Mouse (Mus musculus): ENCODE measurements at regions not wholly inside any gene's neighbourhood (a gene's known extent, or its start where the extent isn't known, plus 50 kb on each side); places are given as distances from the start of the nearest gene placed in this dataset.

- H3K9me3 ChIP-seq (ENCODE audit: control insufficient read depth) = no peaks in the 10 kb centered on the region
- WGBS = 85% methylated on average over 2 of the region's 2 CpGs
- no peak overlapping the region for H3K4me2 ChIP-seq (replicated peaks; ENCODE audit: low read depth)
- H3K27me3 ChIP-seq (replicated peaks; ENCODE audit: control insufficient read depth, insufficient read depth, low read length) = no peaks in the 10 kb centered on the region
- no peak overlapping the region for H3K9ac ChIP-seq (ENCODE audit: low read depth, low read length)
- no peak overlapping the region for H3K27ac ChIP-seq (ENCODE audit: low read depth, low read length)
- no peak for TF ChIP-seq CTCF (IDR thresholded peaks at IDR 0.05; ENCODE audit: low read depth)
- H3K36me3 ChIP-seq (ENCODE audit: control insufficient read depth, insufficient read depth) = no peaks in the 10 kb centered on the region
- no peak for ATAC-seq
- no peaks in the 10 kb centered on the region for H3K4me1 ChIP-seq (replicated peaks; ENCODE audit: control insufficient read depth, insufficient read depth, low read length)
- no peak overlapping the region for H3K4me3 ChIP-seq (ENCODE audit: low read depth, low read length)
Observed at GRCm38 (mm10) chr3:4226986-4227385, 1523.6 kb upstream of the Gm8797 start.

DNA sequence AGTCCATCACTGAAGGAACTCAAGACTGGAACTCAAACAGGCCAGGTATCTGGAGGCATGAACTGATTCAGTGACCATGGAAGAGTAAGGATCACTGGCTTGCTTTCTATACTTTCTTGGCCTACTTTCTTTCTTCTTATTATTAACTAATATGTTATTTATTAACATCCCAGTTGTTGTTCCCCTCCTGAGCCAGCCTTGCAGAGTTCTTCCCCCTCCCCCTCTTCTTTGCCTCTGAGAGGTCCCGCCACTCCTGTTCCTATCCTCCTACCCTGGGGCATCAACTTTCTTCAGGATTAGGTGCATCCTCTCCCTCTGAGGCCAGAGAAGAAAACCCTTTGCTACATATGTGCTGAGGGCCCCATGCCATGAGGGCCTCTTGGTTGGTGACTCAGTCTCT lies 1479.2 kb upstream of the Gm8797 start:
- Histone ChIP-seq H3K36me3 (ENCODE audit: control insufficient read depth, insufficient read depth) (no peaks in the 10 kb centered on the region), H3K4me3 (ENCODE audit: low read depth, low read length) (no peak overlapping the region), H3K9me3 (ENCODE audit: control insufficient read depth) (no peaks in the 10 kb centered on the region), H3K27ac (ENCODE audit: low read depth, low read length) (no peak overlapping the region), H3K4me2 (replicated peaks; ENCODE audit: low read depth) (no peak overlapping the region), H3K4me1 (replicated peaks; ENCODE audit: control insufficient read depth, insufficient read depth, low read length) (no peaks in the 10 kb centered on the region), H3K27me3 (replicated peaks; ENCODE audit: control insufficient read depth, insufficient read depth, low read length) (no peaks in the 10 kb centered on the region), H3K9ac (ENCODE audit: low read depth, low read length) (no peak overlapping the region)
- 80% methylated on average over 1 of the region's 1 CpGs for WGBS
- no peak for ATAC-seq
- TF ChIP-seq CTCF (IDR thresholded peaks at IDR 0.05; ENCODE audit: low read depth) = no peak

GRCm38 (mm10) chr3:4274607-4275006 lies 1476.0 kb upstream of the Gm8797 start:
- no peak overlapping the region for H3K4me3 ChIP-seq (ENCODE audit: low read depth, low read length)
- no peaks in the 10 kb centered on the region for H3K4me1 ChIP-seq (replicated peaks; ENCODE audit: control insufficient read depth, insufficient read depth, low read length)
- no peaks in the 10 kb centered on the region for H3K9me3 ChIP-seq (ENCODE audit: control insufficient read depth)
- H3K27ac ChIP-seq (ENCODE audit: low read depth, low read length) = no peak overlapping the region
- 79% methylated on average over 1 of the region's 1 CpGs for WGBS
- H3K9ac ChIP-seq (ENCODE audit: low read depth, low read length) = no peak overlapping the region
- H3K4me2 ChIP-seq (replicated peaks; ENCODE audit: low read depth) = no peak overlapping the region
- no peaks in the 10 kb centered on the region for H3K36me3 ChIP-seq (ENCODE audit: control insufficient read depth, insufficient read depth)
- no peak for ATAC-seq
- no peak for TF ChIP-seq CTCF (IDR thresholded peaks at IDR 0.05; ENCODE audit: low read depth)
- H3K27me3 ChIP-seq (replicated peaks; ENCODE audit: control insufficient read depth, insufficient read depth, low read length) = no peaks in the 10 kb centered on the region

DNA sequence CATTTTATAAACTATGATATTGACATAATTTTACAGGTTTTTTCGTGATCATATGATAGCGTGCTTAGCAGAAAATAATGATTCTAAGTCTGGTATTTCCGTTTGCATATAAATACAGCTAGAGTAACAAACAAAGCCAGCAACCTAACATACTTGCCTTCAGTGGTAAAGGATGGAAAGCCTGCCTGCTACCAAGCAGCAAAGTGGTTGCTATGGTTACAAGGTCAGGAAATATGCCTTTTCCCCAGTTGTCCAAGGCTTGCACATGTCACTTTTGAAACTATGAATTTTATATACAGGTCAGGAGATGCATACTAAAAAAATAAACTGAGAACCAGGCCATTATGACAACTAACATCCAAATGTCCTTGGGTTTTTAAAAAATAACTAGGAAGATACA lies 1472.6 kb upstream of the Gm8797 start:
- Histone ChIP-seq H3K9ac (ENCODE audit: low read depth, low read length) (no peak overlapping the region), H3K9me3 (ENCODE audit: control insufficient read depth) (no peaks in the 10 kb centered on the region), H3K4me3 (ENCODE audit: low read depth, low read length) (no peak overlapping the region), H3K27me3 (replicated peaks; ENCODE audit: control insufficient read depth, insufficient read depth, low read length) (no peaks in the 10 kb centered on the region), H3K4me2 (replicated peaks; ENCODE audit: low read depth) (no peak overlapping the region), H3K36me3 (ENCODE audit: control insufficient read depth, insufficient read depth) (no peaks in the 10 kb centered on the region), H3K4me1 (replicated peaks; ENCODE audit: control insufficient read depth, insufficient read depth, low read length) (no peaks in the 10 kb centered on the region), H3K27ac (ENCODE audit: low read depth, low read length) (no peak overlapping the region)
- no peak for TF ChIP-seq CTCF (IDR thresholded peaks at IDR 0.05; ENCODE audit: low read depth)
- WGBS = 64% methylated on average over 3 of the region's 3 CpGs
- ATAC-seq = no peak

DNA sequence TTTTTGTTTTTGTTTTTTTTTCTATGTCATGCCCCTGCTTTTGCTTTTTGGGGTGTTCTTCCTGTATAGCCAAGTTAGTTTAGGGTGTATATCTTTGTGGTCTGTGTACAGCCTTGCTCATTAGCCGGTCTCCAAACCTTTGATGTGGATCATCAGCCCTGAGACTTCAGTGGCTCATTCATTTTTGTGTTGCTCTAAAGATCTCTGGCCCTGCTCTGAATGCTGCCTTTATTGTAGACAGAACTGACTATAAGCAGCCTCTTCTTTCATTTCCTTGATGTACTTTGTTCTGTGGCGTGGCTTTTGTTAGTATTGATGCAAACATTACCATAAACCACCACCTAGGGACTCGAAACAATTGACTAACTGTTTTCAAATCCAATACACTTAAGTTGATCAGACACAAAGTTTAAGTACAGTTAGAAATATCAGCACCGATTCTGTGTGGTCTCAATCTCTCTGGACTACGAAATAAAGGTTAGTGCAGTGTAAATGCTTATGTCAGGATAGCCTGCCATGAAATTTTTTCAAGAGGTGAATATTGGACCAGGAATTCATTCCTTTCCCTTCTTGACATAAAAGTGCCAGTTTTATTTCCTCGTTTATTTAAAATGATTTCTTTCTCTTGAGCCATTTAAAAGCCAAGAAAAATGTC lies 1470.1 kb upstream of the Gm8797 start:
- 57% methylated on average over 6 of the region's 6 CpGs for WGBS
- no peak for TF ChIP-seq CTCF (IDR thresholded peaks at IDR 0.05; ENCODE audit: low read depth)

DNA sequence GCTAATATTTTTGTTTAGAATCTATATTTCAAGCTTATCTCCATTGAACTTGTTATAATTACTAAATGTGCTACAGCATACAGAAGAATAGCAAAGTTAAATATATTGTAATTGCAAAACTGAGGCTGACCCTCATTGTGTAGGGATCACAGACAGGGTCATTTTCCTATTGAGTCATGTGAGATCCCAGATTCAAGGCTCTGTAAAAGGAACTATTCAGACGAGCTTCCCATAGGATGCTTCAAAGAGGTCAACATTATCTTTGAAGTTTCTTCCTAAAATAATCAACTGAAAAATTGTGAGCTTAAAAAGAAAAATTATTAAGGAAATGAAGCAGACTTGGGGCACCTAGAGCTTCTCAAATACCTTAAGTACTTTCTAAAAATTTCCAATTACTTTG lies 1469.5 kb upstream of the Gm8797 start:
- H3K9ac ChIP-seq (ENCODE audit: low read depth, low read length) = no peak overlapping the region
- no peaks in the 10 kb centered on the region for H3K4me1 ChIP-seq (replicated peaks; ENCODE audit: control insufficient read depth, insufficient read depth, low read length)
- no peak overlapping the region for H3K4me3 ChIP-seq (ENCODE audit: low read depth, low read length)
- no peaks in the 10 kb centered on the region for H3K27me3 ChIP-seq (replicated peaks; ENCODE audit: control insufficient read depth, insufficient read depth, low read length)
- H3K36me3 ChIP-seq (ENCODE audit: control insufficient read depth, insufficient read depth) = no peaks in the 10 kb centered on the region
- no peak for ATAC-seq
- H3K9me3 ChIP-seq (ENCODE audit: control insufficient read depth) = no peaks in the 10 kb centered on the region
- TF ChIP-seq CTCF (IDR thresholded peaks at IDR 0.05; ENCODE audit: low read depth) = no peak
- 52% methylated on average over 1 of the region's 1 CpGs for WGBS
- H3K27ac ChIP-seq (ENCODE audit: low read depth, low read length) = no peak overlapping the region
- H3K4me2 ChIP-seq (replicated peaks; ENCODE audit: low read depth) = no peak overlapping the region

More for the DNA sequence above, 1470.1 kb upstream of the Gm8797 start:
- no peak overlapping the region for H3K4me3 ChIP-seq (ENCODE audit: low read depth, low read length)
- no peak overlapping the region for H3K9ac ChIP-seq (ENCODE audit: low read depth, low read length)
- H3K36me3 ChIP-seq (ENCODE audit: control insufficient read depth, insufficient read depth) = no peaks in the 10 kb centered on the region
- H3K9me3 ChIP-seq (ENCODE audit: control insufficient read depth) = no peaks in the 10 kb centered on the region
- no peaks in the 10 kb centered on the region for H3K27me3 ChIP-seq (replicated peaks; ENCODE audit: control insufficient read depth, insufficient read depth, low read length)
- no peak overlapping the region for H3K4me2 ChIP-seq (replicated peaks; ENCODE audit: low read depth)
- no peak for ATAC-seq
- H3K4me1 ChIP-seq (replicated peaks; ENCODE audit: control insufficient read depth, insufficient read depth, low read length) = no peaks in the 10 kb centered on the region
- H3K27ac ChIP-seq (ENCODE audit: low read depth, low read length) = no peak overlapping the region

GRCm38 (mm10) chr3:4287141-4287540 lies 1463.5 kb upstream of the Gm8797 start:
- 80% methylated on average over 1 of the region's 1 CpGs for WGBS
- H3K4me3 ChIP-seq (ENCODE audit: low read depth, low read length) = no peak overlapping the region
- H3K27me3 ChIP-seq (replicated peaks; ENCODE audit: control insufficient read depth, insufficient read depth, low read length) = no peaks in the 10 kb centered on the region
- no peak for ATAC-seq
- H3K36me3 ChIP-seq (ENCODE audit: control insufficient read depth, insufficient read depth) = no peaks in the 10 kb centered on the region
- H3K4me1 ChIP-seq (replicated peaks; ENCODE audit: control insufficient read depth, insufficient read depth, low read length) = no peaks in the 10 kb centered on the region
- H3K9me3 ChIP-seq (ENCODE audit: control insufficient read depth) = no peaks in the 10 kb centered on the region
- H3K4me2 ChIP-seq (replicated peaks; ENCODE audit: low read depth) = no peak overlapping the region
- H3K9ac ChIP-seq (ENCODE audit: low read depth, low read length) = no peak overlapping the region
- no peak overlapping the region for H3K27ac ChIP-seq (ENCODE audit: low read depth, low read length)
- TF ChIP-seq CTCF (IDR thresholded peaks at IDR 0.05; ENCODE audit: low read depth) = no peak
